In genomic region chr1:36554633-36555399, GRCm38 (mm10) we compare ENCODE assay signal across 8 mouse cellular contexts. TPM values are rescaled to one million over a fixed set of nuclear protein-coding genes. Genes with fewer than 3 reads are reported as not detected.
DNase-seq lines count a peak whose midpoint lies in the region; ATAC-seq and TF ChIP-seq lines count a peak whose summit lies in the region.

No protein-coding gene starts in this region.

- peaks cover 51% of the 10 kb centered on the region for H3K4me1 ChIP-seq in lung, embryonic 15.5 days
- peaks cover 54% of the 10 kb centered on the region for H3K4me1 ChIP-seq in hindbrain, embryonic 10.5 days (replicated peaks)
- peaks cover 52% of the 10 kb centered on the region for H3K4me1 ChIP-seq in limb, embryonic 15.5 days
- H3K4me1 ChIP-seq in stomach, postnatal 0 days (replicated peaks; ENCODE audit: control insufficient read depth, insufficient read depth), result peaks cover 8% of the 10 kb centered on the region

- H3K36me3 ChIP-seq in lung, embryonic 15.5 days, result peaks cover 44% of the 10 kb centered on the region
- H3K36me3 ChIP-seq in hindbrain, embryonic 10.5 days, result peaks cover 58% of the 10 kb centered on the region
- H3K36me3 ChIP-seq in limb, embryonic 15.5 days, result peaks cover 57% of the 10 kb centered on the region
- peaks cover 38% of the 10 kb centered on the region for H3K36me3 ChIP-seq in stomach, postnatal 0 days (ENCODE audit: control insufficient read depth, insufficient read depth, low read length)

- WGBS in lung, embryonic 15.5 days, result 60% methylated on average over 21 of the region's 21 CpGs
- WGBS in hindbrain, embryonic 10.5 days, result 78% methylated on average over 21 of the region's 21 CpGs
- WGBS in limb, embryonic 15.5 days, result 65% methylated on average over 21 of the region's 21 CpGs
- WGBS in stomach, postnatal 0 days, result 65% methylated on average over 21 of the region's 21 CpGs

- H3K9ac ChIP-seq in lung, embryonic 15.5 days, result peak overlapping the region; percentile 97; the same call in 1 of the 2 replicates
- H3K9ac ChIP-seq in limb, embryonic 15.5 days, result no peak overlapping the region
- H3K9ac ChIP-seq in stomach, postnatal 0 days (ENCODE audit: low read length), result 0 out of 2 replicates have a peak overlapping the region, but pooled peaks have one; percentile 23

- DNase-seq in lung, postnatal 14 days, result no peak
- no peak for DNase-seq in hindbrain, embryonic 10.5 days (ENCODE audit: low spot score)
- no peak for DNase-seq in stomach, postnatal 0 days (ENCODE audit: low spot score)
- DNase-seq in gastrocnemius, postnatal 25 days, result no peak
- no peak for DNase-seq in urinary bladder, postnatal 25 days (ENCODE audit: low spot score)
- no peak for DNase-seq in layer of hippocampus, adult 11-12 months (ENCODE audit: low spot score)

- peak overlapping the region; percentile 87 for H3K4me2 ChIP-seq in lung, embryonic 15.5 days
- H3K4me2 ChIP-seq in limb, embryonic 15.5 days, result peak overlapping the region; percentile 82
- peak overlapping the region; percentile 83 for H3K4me2 ChIP-seq in stomach, postnatal 0 days (replicated peaks; ENCODE audit: low read depth)

- peak overlapping the region; percentile 99 for H3K27ac ChIP-seq in lung, embryonic 15.5 days
- H3K27ac ChIP-seq in hindbrain, embryonic 10.5 days, result peak overlapping the region; percentile 99
- H3K27ac ChIP-seq in limb, embryonic 15.5 days, result peak overlapping the region; percentile 99
- H3K27ac ChIP-seq in stomach, postnatal 0 days (replicated peaks), result 0 out of 2 replicates have a peak overlapping the region, but pooled peaks have one; percentile 40

- TF ChIP-seq EP300 in stomach, postnatal 0 days (optimal IDR thresholded peaks at IDR 0.05), result no peak

- H3K9me3 ChIP-seq in lung, embryonic 15.5 days, result no peaks in the 10 kb centered on the region
- no peaks in the 10 kb centered on the region for H3K9me3 ChIP-seq in hindbrain, embryonic 10.5 days
- no peaks in the 10 kb centered on the region for H3K9me3 ChIP-seq in limb, embryonic 15.5 days
- H3K9me3 ChIP-seq in stomach, postnatal 0 days (ENCODE audit: control insufficient read depth, low read length), result no peaks in the 10 kb centered on the region

- ATAC-seq in lung, embryonic 15.5 days (ENCODE audit: borderline replicate concordance, extremely low read depth, low FRiP score, low TSS enrichment), result no peak
- no peak for ATAC-seq in limb, embryonic 15.5 days (ENCODE audit: insufficient number of reproducible peaks, low FRiP score, low TSS enrichment, low read depth)
- ATAC-seq in stomach, postnatal 0 days (ENCODE audit: low FRiP score, low TSS enrichment), result no peak

- H3K4me3 ChIP-seq in lung, embryonic 15.5 days, result peak overlapping the region; percentile 93
- H3K4me3 ChIP-seq in hindbrain, embryonic 10.5 days, result peak overlapping the region; percentile 78
- peak overlapping the region; percentile 94 for H3K4me3 ChIP-seq in limb, embryonic 15.5 days
- H3K4me3 ChIP-seq in stomach, postnatal 0 days (ENCODE audit: low read depth, low read length), result no peak overlapping the region

- TF ChIP-seq CTCF in stomach, postnatal 0 days (IDR thresholded peaks at IDR 0.05; ENCODE audit: low read depth), result no peak

- no peaks in the 10 kb centered on the region for H3K27me3 ChIP-seq in lung, embryonic 15.5 days
- H3K27me3 ChIP-seq in hindbrain, embryonic 10.5 days (ENCODE audit: insufficient read depth, poor library complexity, severe bottlenecking), result peaks cover 10% of the 10 kb centered on the region; the same call in 1 of the 2 replicates
- H3K27me3 ChIP-seq in limb, embryonic 15.5 days, result no peaks in the 10 kb centered on the region
- no peaks in the 10 kb centered on the region for H3K27me3 ChIP-seq in stomach, postnatal 0 days (ENCODE audit: control insufficient read depth, insufficient read depth, low read length)

RNA-seq across cellular contexts. Expression of gene Sema4c, which starts 3.3 kb away (rescaled TPM):
- polyA plus RNA-seq in lung, embryonic 15.5 days (2015; fragmentation: Nextera tagmentation; extraction: Ambion mirVana), result 19.3 and 19.9 TPM in 2 replicates
- polyA plus RNA-seq in hindbrain, embryonic 10.5 days (2016; fragmentation: Nextera tagmentation; extraction: Ambion mirVana), result 25.4 and 29.6 TPM in 2 replicates
- 15.4 and 18.1 TPM in 2 replicates for polyA plus RNA-seq in limb, embryonic 15.5 days (2015; fragmentation: Nextera tagmentation; extraction: Ambion mirVana)
- 5.0 and 5.1 TPM in 2 replicates for polyA plus RNA-seq in stomach, postnatal 0 days (2015; fragmentation: Nextera tagmentation; extraction: Ambion mirVana)
- total RNA-seq in gastrocnemius, postnatal 25 days (2021), result 1 to 10 TPM; 5.1 to 6.0 TPM

RNA-seq across cellular contexts. Expression of gene Ankrd39, which starts 7.6 kb away (rescaled TPM):
- polyA plus RNA-seq in lung, embryonic 15.5 days (2015; fragmentation: Nextera tagmentation; extraction: Ambion mirVana), result 20.3 and 26.0 TPM in 2 replicates
- 16.9 and 20.6 TPM in 2 replicates for polyA plus RNA-seq in hindbrain, embryonic 10.5 days (2016; fragmentation: Nextera tagmentation; extraction: Ambion mirVana)
- 21.7 and 24.0 TPM in 2 replicates for polyA plus RNA-seq in limb, embryonic 15.5 days (2015; fragmentation: Nextera tagmentation; extraction: Ambion mirVana)
- polyA plus RNA-seq in stomach, postnatal 0 days (2015; fragmentation: Nextera tagmentation; extraction: Ambion mirVana), result 19.5 and 20.1 TPM in 2 replicates
- total RNA-seq in gastrocnemius, postnatal 25 days (2021), result 1 to 10 TPM; 7.7 to 8.2 TPM

RNA-seq across cellular contexts. Expression of gene Gm42417, which starts 15.6 kb away (rescaled TPM):
- polyA plus RNA-seq in lung, embryonic 15.5 days (2015; fragmentation: Nextera tagmentation; extraction: Ambion mirVana), result 0.25 TPM in 1 of 2 replicates, not detected in the other
- 0.75 TPM in 1 of 2 replicates, not detected in the other for polyA plus RNA-seq in hindbrain, embryonic 10.5 days (2016; fragmentation: Nextera tagmentation; extraction: Ambion mirVana)
- polyA plus RNA-seq in limb, embryonic 15.5 days (2015; fragmentation: Nextera tagmentation; extraction: Ambion mirVana), result 0.31 and 0.38 TPM in 2 replicates
- 0.28 and 0.33 TPM in 2 replicates for polyA plus RNA-seq in stomach, postnatal 0 days (2015; fragmentation: Nextera tagmentation; extraction: Ambion mirVana)
- total RNA-seq in gastrocnemius, postnatal 25 days (2021), result 1,000 to 10,000 TPM in 1 of 2 experiments, 100 to 1,000 TPM in 1; 766 to 1,527 TPM

RNA-seq across cellular contexts. Expression of gene Ankrd23, which starts 18.1 kb away (rescaled TPM):
- polyA plus RNA-seq in lung, embryonic 15.5 days (2015; fragmentation: Nextera tagmentation; extraction: Ambion mirVana), result 12.4 and 15.9 TPM in 2 replicates
- 15.7 and 18.0 TPM in 2 replicates for polyA plus RNA-seq in hindbrain, embryonic 10.5 days (2016; fragmentation: Nextera tagmentation; extraction: Ambion mirVana)
- 19.5 and 20.6 TPM in 2 replicates for polyA plus RNA-seq in limb, embryonic 15.5 days (2015; fragmentation: Nextera tagmentation; extraction: Ambion mirVana)
- polyA plus RNA-seq in stomach, postnatal 0 days (2015; fragmentation: Nextera tagmentation; extraction: Ambion mirVana), result 6.1 and 8.5 TPM in 2 replicates
- total RNA-seq in gastrocnemius, postnatal 25 days (2021), result 1,000 to 10,000 TPM; 1,576 to 3,128 TPM

RNA-seq across cellular contexts. Expression of gene Cnnm3, which starts 43.1 kb away (rescaled TPM):
- polyA plus RNA-seq in lung, embryonic 15.5 days (2015; fragmentation: Nextera tagmentation; extraction: Ambion mirVana), result 3.2 TPM in 2 replicates
- polyA plus RNA-seq in hindbrain, embryonic 10.5 days (2016; fragmentation: Nextera tagmentation; extraction: Ambion mirVana), result 3.2 and 3.5 TPM in 2 replicates
- polyA plus RNA-seq in limb, embryonic 15.5 days (2015; fragmentation: Nextera tagmentation; extraction: Ambion mirVana), result 2.6 and 3.2 TPM in 2 replicates
- 1.6 and 2.0 TPM in 2 replicates for polyA plus RNA-seq in stomach, postnatal 0 days (2015; fragmentation: Nextera tagmentation; extraction: Ambion mirVana)
- total RNA-seq in gastrocnemius, postnatal 25 days (2021), result 1 to 10 TPM; 7.4 to 9.7 TPM

Comparison
In these comparisons a context has a peak if more than half of its experiments do, and no peak if none do; other contexts are left out.
1. H3K27ac ChIP-seq: peak in every context shown above with its lines; median percentile 99 in lung, embryonic 15.5 days; 99 in hindbrain, embryonic 10.5 days; 99 in limb, embryonic 15.5 days; 40 in stomach, postnatal 0 days.